Mouse (Mus musculus) heart, postnatal 0 days (tissue): Measurements from ENCODE around the gene Hexim1.

Experiments used
- CTCF ChIP-seq: IDR thresholded peaks from 2 replicates; pipeline ENCODE4 v1.5.1; 2016; ENCODE audit warnings: antibody characterized with exemption, control low read depth, low read depth
- EP300 ChIP-seq: IDR thresholded peaks from 2 replicates; pipeline ENCODE4 v1.6.1; 2016; ENCODE audit warnings: antibody characterized with exemption, low read depth

- TF ChIP-seq CTCF (no peak), EP300 (no peak)
Observed at GRCm38 (mm10) chr11:103076581-103076980, 39.5 kb upstream of the Hexim1 start.
